Mouse (Mus musculus): ENCODE results near the gene Lax1. TPM values are rescaled to one million over a fixed set of nuclear protein-coding genes. Genes with fewer than 3 reads are reported as not detected.

Gene Lax1
- polyA plus RNA-seq, 1 experiment from 2014 or later = 0.45 TPM

GRCm38 (mm10) chr1:133658878-133659277 lies 31.0 kb downstream of the Lax1 start:
- 73% methylated on average over 3 of the region's 3 CpGs for WGBS
- H3K4me3 ChIP-seq (ENCODE audit: control insufficient read depth in 1 of 2, insufficient read depth in 1 of 2, low read depth in 1 of 2, low read length in 2 of 2) = no peak overlapping the region
- H3K4me2 ChIP-seq (ENCODE audit: low read length) = peak overlapping the region; percentile 94
- no peaks in the 10 kb centered on the region for H3K9me3 ChIP-seq (ENCODE audit: control insufficient read depth, low read length)
- H3K9ac ChIP-seq (ENCODE audit: low read length) = peak overlapping the region; percentile 35; the same call in 1 of the 2 replicates
- no peaks in the 10 kb centered on the region for H3K27me3 ChIP-seq (ENCODE audit: control insufficient read depth, insufficient read depth, low read length)
- H3K36me3 ChIP-seq (ENCODE audit: control insufficient read depth, insufficient read depth, low read length) = peaks cover 44% of the 10 kb centered on the region
- no peak for ATAC-seq (ENCODE audit: insufficient number of reproducible peaks, insufficient read depth, low FRiP score, low read depth)
- no peak overlapping the region for H3K27ac ChIP-seq (replicated peaks in 1 of 2; ENCODE audit: control insufficient read depth in 1 of 2, insufficient read depth in 1 of 2, low read depth in 2 of 2, low read length in 2 of 2)
- peaks cover 15 to 45% of the 10 kb centered on the region in 2 experiments for H3K4me1 ChIP-seq (ENCODE audit: control insufficient read depth in 2 of 2, insufficient read depth in 2 of 2, low read length in 2 of 2)

DNA sequence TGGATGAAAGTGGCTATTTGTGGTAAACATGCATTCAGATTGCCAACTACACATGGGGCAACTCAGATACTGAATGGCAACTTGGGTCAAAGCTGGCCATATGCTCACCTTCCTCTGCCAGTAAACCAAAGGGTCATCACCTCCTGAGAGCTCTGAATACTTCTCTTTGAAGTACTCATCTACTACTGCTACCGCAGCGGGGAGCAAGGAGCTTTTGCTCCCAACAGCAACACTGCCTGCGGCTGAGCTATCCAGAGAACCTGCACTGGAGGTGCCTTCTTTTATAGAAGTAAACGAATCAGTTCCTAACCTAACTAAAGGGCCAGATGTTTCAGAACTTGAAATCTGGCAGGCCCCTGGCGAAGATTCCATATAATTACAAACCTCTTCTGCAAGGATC lies 33.1 kb downstream of the Lax1 start:
- H3K27me3 ChIP-seq (ENCODE audit: control insufficient read depth, insufficient read depth, low read length) = no peaks in the 10 kb centered on the region
- no peaks in the 10 kb centered on the region for H3K9me3 ChIP-seq (ENCODE audit: control insufficient read depth, low read length)
- H3K4me2 ChIP-seq (ENCODE audit: low read length) = no peak overlapping the region
- peaks cover 13 to 45% of the 10 kb centered on the region in 2 experiments for H3K4me1 ChIP-seq (ENCODE audit: control insufficient read depth in 2 of 2, insufficient read depth in 2 of 2, low read length in 2 of 2)
- no peak for ATAC-seq (ENCODE audit: insufficient number of reproducible peaks, insufficient read depth, low FRiP score, low read depth)
- H3K27ac ChIP-seq (replicated peaks in 1 of 2; ENCODE audit: control insufficient read depth in 1 of 2, insufficient read depth in 1 of 2, low read depth in 2 of 2, low read length in 2 of 2) = no peak overlapping the region
- H3K36me3 ChIP-seq (ENCODE audit: control insufficient read depth, insufficient read depth, low read length) = peaks cover 60% of the 10 kb centered on the region
- no peak overlapping the region for H3K4me3 ChIP-seq (ENCODE audit: control insufficient read depth in 1 of 2, insufficient read depth in 1 of 2, low read depth in 1 of 2, low read length in 2 of 2)
- 52% methylated on average over 5 of the region's 5 CpGs for WGBS
- H3K9ac ChIP-seq (ENCODE audit: low read length) = no peak overlapping the region

- Histone ChIP-seq H3K27ac (replicated peaks in 1 of 2; ENCODE audit: control insufficient read depth in 1 of 2, insufficient read depth in 1 of 2, low read depth in 2 of 2, low read length in 2 of 2) (no peak overlapping the region), H3K9ac (ENCODE audit: low read length) (no peak overlapping the region), H3K36me3 (ENCODE audit: control insufficient read depth, insufficient read depth, low read length) (peaks cover 67% of the 10 kb centered on the region), H3K4me1 (ENCODE audit: control insufficient read depth in 2 of 2, insufficient read depth in 2 of 2, low read length in 2 of 2) (peaks cover 3 to 21% of the 10 kb centered on the region in 2 experiments; a peak in 3 of 4 replicates), H3K27me3 (ENCODE audit: control insufficient read depth, insufficient read depth, low read length) (no peaks in the 10 kb centered on the region), H3K9me3 (ENCODE audit: control insufficient read depth, low read length) (no peaks in the 10 kb centered on the region), H3K4me3 (ENCODE audit: control insufficient read depth in 1 of 2, insufficient read depth in 1 of 2, low read depth in 1 of 2, low read length in 2 of 2) (no peak overlapping the region), H3K4me2 (ENCODE audit: low read length) (no peak overlapping the region)
- no peak for ATAC-seq (ENCODE audit: insufficient number of reproducible peaks, insufficient read depth, low FRiP score, low read depth)
- WGBS = 94% methylated on average over 1 of the region's 1 CpGs
Measured at GRCm38 (mm10) chr1:133653033-133653432, 36.9 kb downstream of the Lax1 start.

- no peaks in the 10 kb centered on the region for H3K27me3 ChIP-seq (ENCODE audit: control insufficient read depth, insufficient read depth, low read length)
- no peaks in the 10 kb centered on the region for H3K9me3 ChIP-seq (ENCODE audit: control insufficient read depth, low read length)
- H3K4me3 ChIP-seq (ENCODE audit: control insufficient read depth in 1 of 2, insufficient read depth in 1 of 2, low read depth in 1 of 2, low read length in 2 of 2) = no peak overlapping the region
- no peak overlapping the region for H3K9ac ChIP-seq (ENCODE audit: low read length)
- no peak overlapping the region for H3K4me2 ChIP-seq (ENCODE audit: low read length)
- no peak overlapping the region for H3K27ac ChIP-seq (replicated peaks in 1 of 2; ENCODE audit: control insufficient read depth in 1 of 2, insufficient read depth in 1 of 2, low read depth in 2 of 2, low read length in 2 of 2)
- no peak for ATAC-seq (ENCODE audit: insufficient number of reproducible peaks, insufficient read depth, low FRiP score, low read depth)
- H3K36me3 ChIP-seq (ENCODE audit: control insufficient read depth, insufficient read depth, low read length) = peaks cover 68% of the 10 kb centered on the region
- 94% methylated on average over 7 of the region's 7 CpGs for WGBS
- H3K4me1 ChIP-seq (ENCODE audit: control insufficient read depth in 2 of 2, insufficient read depth in 2 of 2, low read length in 2 of 2) = no peaks in the 10 kb centered on the region; a peak in 1 of 4 replicates
Measured at GRCm38 (mm10) chr1:133650288-133651055, 39.4 kb downstream of the Lax1 start.

DNA sequence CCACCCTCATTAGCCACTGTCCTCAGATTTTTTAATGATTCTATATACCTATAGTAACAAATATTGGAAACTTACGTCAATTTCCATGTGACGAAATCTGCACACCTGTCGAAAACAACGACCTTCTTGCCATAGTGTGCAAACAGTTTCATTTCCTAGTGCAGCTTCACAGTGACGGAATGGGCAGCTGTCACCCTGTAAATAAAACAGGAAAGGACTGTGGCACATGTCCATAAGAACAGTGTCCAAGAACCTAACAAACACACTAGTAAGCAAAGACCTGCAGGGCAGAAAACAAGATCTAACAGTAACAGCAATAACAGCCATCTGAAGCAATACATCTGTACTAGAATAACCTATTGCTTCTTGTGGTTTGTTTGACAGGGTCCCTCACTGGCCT lies 44.3 kb downstream of the Lax1 start:
- no peaks in the 10 kb centered on the region for H3K9me3 ChIP-seq (ENCODE audit: control insufficient read depth, low read length)
- no peak overlapping the region for H3K4me3 ChIP-seq (ENCODE audit: control insufficient read depth in 1 of 2, insufficient read depth in 1 of 2, low read depth in 1 of 2, low read length in 2 of 2)
- H3K36me3 ChIP-seq (ENCODE audit: control insufficient read depth, insufficient read depth, low read length) = peaks cover 87% of the 10 kb centered on the region
- no peak overlapping the region for H3K27ac ChIP-seq (replicated peaks in 1 of 2; ENCODE audit: control insufficient read depth in 1 of 2, insufficient read depth in 1 of 2, low read depth in 2 of 2, low read length in 2 of 2)
- H3K4me1 ChIP-seq (ENCODE audit: control insufficient read depth in 2 of 2, insufficient read depth in 2 of 2, low read length in 2 of 2) = no peaks in the 10 kb centered on the region
- ATAC-seq (ENCODE audit: insufficient number of reproducible peaks, insufficient read depth, low FRiP score, low read depth) = no peak
- no peak overlapping the region for H3K4me2 ChIP-seq (ENCODE audit: low read length)
- 94% methylated on average over 5 of the region's 5 CpGs for WGBS
- H3K27me3 ChIP-seq (ENCODE audit: control insufficient read depth, insufficient read depth, low read length) = no peaks in the 10 kb centered on the region
- no peak overlapping the region for H3K9ac ChIP-seq (ENCODE audit: low read length)

DNA sequence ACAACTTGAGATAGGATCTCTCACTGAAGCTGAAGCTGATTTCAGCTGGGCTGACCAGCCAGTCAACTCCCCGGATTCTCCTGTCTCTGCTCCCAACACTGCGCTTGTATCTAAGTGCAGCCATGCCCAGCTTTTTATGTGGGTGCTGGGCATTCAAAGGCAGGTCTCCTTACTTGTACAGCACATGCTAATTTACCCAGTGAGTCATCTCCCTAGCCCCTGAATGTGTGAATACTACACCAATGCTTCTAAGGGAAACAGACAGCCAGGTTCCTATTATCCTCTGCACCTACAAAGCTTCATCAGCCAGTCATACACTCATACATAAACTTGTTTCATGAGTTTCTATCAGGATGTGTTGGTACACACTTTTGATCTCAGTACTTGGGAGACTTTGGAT lies 48.7 kb downstream of the Lax1 start:
- Histone ChIP-seq H3K4me2 (ENCODE audit: low read length) (no peak overlapping the region), H3K9me3 (ENCODE audit: control insufficient read depth, low read length) (no peaks in the 10 kb centered on the region), H3K4me3 (ENCODE audit: control insufficient read depth in 1 of 2, insufficient read depth in 1 of 2, low read depth in 1 of 2, low read length in 2 of 2) (no peak overlapping the region), H3K27ac (replicated peaks in 1 of 2; ENCODE audit: control insufficient read depth in 1 of 2, insufficient read depth in 1 of 2, low read depth in 2 of 2, low read length in 2 of 2) (no peak overlapping the region), H3K9ac (ENCODE audit: low read length) (no peak overlapping the region), H3K4me1 (ENCODE audit: control insufficient read depth in 2 of 2, insufficient read depth in 2 of 2, low read length in 2 of 2) (no peaks in the 10 kb centered on the region), H3K36me3 (ENCODE audit: control insufficient read depth, insufficient read depth, low read length) (peaks cover 100% of the 10 kb centered on the region), H3K27me3 (ENCODE audit: control insufficient read depth, insufficient read depth, low read length) (no peaks in the 10 kb centered on the region)
- 90% methylated on average over 2 of the region's 2 CpGs for WGBS
- no peak for ATAC-seq (ENCODE audit: insufficient number of reproducible peaks, insufficient read depth, low FRiP score, low read depth)

GRCm38 (mm10) chr1:133638517-133638916 lies 51.4 kb downstream of the Lax1 start:
- Histone ChIP-seq H3K9ac (ENCODE audit: low read length) (no peak overlapping the region), H3K27ac (replicated peaks in 1 of 2; ENCODE audit: control insufficient read depth in 1 of 2, insufficient read depth in 1 of 2, low read depth in 2 of 2, low read length in 2 of 2) (no peak overlapping the region), H3K36me3 (ENCODE audit: control insufficient read depth, insufficient read depth, low read length) (peaks cover 100% of the 10 kb centered on the region), H3K4me1 (ENCODE audit: control insufficient read depth in 2 of 2, insufficient read depth in 2 of 2, low read length in 2 of 2) (no peaks in the 10 kb centered on the region), H3K9me3 (ENCODE audit: control insufficient read depth, low read length) (no peaks in the 10 kb centered on the region), H3K4me3 (ENCODE audit: control insufficient read depth in 1 of 2, insufficient read depth in 1 of 2, low read depth in 1 of 2, low read length in 2 of 2) (no peak overlapping the region), H3K4me2 (ENCODE audit: low read length) (no peak overlapping the region), H3K27me3 (ENCODE audit: control insufficient read depth, insufficient read depth, low read length) (no peaks in the 10 kb centered on the region)
- ATAC-seq (ENCODE audit: insufficient number of reproducible peaks, insufficient read depth, low FRiP score, low read depth) = no peak
- WGBS = 86% methylated on average over 6 of the region's 6 CpGs

DNA sequence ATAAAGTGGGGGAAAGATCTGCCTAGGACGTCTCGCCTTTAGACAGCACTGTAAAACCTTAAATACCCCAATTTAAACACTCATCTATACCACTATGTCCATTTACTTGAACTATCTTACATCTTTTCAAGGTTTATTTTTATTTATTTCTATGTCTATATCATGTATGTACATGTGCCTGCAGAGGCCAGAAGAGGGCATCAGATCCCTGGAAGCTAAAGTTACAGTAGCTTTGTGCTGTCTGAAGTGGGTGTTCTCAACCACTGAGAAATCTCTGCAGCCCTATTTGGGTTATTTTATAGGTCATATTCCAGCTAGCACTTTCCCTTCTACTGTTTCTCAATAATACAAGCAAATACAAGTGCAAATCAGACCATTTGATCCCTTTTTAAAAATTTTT lies 57.7 kb downstream of the Lax1 start:
- no peaks in the 10 kb centered on the region for H3K9me3 ChIP-seq (ENCODE audit: control insufficient read depth, low read length)
- H3K4me2 ChIP-seq (ENCODE audit: low read length) = no peak overlapping the region
- H3K36me3 ChIP-seq (ENCODE audit: control insufficient read depth, insufficient read depth, low read length) = peaks cover 98% of the 10 kb centered on the region
- 89% methylated on average over 2 of the region's 2 CpGs for WGBS
- H3K27ac ChIP-seq (replicated peaks in 1 of 2; ENCODE audit: control insufficient read depth in 1 of 2, insufficient read depth in 1 of 2, low read depth in 2 of 2, low read length in 2 of 2) = no peak overlapping the region
- H3K4me1 ChIP-seq (ENCODE audit: control insufficient read depth in 2 of 2, insufficient read depth in 2 of 2, low read length in 2 of 2) = no peaks in the 10 kb centered on the region
- H3K9ac ChIP-seq (ENCODE audit: low read length) = no peak overlapping the region
- ATAC-seq (ENCODE audit: insufficient number of reproducible peaks, insufficient read depth, low FRiP score, low read depth) = no peak
- no peak overlapping the region for H3K4me3 ChIP-seq (ENCODE audit: control insufficient read depth in 1 of 2, insufficient read depth in 1 of 2, low read depth in 1 of 2, low read length in 2 of 2)
- H3K27me3 ChIP-seq (ENCODE audit: control insufficient read depth, insufficient read depth, low read length) = no peaks in the 10 kb centered on the region
